8 mouse cellular contexts compared by ENCODE assay signal in the genomic region with DNA sequence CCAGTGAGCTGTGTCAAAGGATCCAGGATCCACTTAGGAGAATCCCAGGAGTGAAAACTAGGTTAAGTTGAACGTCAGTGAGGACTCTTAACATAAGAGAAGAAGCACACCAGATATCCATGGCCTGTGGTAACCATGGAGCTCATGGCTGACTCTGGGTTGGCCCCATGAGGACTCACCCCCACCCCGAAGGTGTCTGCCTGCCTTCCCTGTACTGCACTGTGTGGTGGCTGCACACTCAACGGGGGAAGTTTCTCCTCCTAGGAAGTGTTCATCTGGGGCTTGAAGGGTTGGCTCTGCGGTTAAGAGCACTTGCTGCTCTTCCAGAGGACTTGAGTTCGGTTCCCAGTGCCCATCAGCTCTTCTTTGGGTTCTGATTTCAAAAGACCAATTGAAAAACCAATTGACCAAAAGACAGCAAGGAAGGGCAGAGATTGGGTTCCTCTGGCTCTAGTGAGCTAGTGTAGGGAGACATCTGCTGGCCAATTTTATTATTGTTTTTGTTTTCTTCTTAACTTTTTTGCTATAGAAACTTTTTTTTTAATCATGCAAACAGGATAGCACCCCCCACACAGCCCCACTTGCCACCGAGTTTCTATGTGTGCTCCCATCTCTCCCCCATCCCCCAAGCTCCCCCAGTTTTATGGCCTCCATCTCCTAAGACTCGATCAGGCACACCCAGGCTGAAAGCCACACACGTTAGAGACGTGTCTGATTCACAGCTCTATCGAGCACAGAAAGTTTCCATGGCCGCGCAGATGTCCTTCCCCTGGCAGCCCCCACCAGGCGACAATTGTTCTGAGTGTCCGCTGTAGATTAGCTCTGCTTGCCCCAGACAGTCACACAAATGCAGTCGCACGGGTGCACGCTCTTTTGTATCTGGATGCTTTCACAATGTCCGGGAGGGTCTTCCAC. TPM values are rescaled to one million over a fixed set of nuclear protein-coding genes. Genes with fewer than 3 reads are reported as not detected.
DNase-seq lines count a peak whose midpoint lies in the region; ATAC-seq and TF ChIP-seq lines count a peak whose summit lies in the region.

No protein-coding gene starts in this region.

- no peak overlapping the region for H3K27ac ChIP-seq in layer of hippocampus, adult 2 months
- no peak overlapping the region for H3K27ac ChIP-seq in forebrain, embryonic 16.5 days (ENCODE audit: low read length)
- H3K27ac ChIP-seq in liver, embryonic 11.5 days (ENCODE audit: low read depth, low read length) = no peak overlapping the region
- peak overlapping the region; percentile 23; the same call in 1 of the 2 replicates for H3K27ac ChIP-seq in stomach, embryonic 14.5 days (ENCODE audit: low read length)

- H3K4me1 ChIP-seq in forebrain, embryonic 16.5 days (replicated peaks; ENCODE audit: control insufficient read depth, insufficient read depth, low read length) = no peaks in the 10 kb centered on the region
- no peaks in the 10 kb centered on the region for H3K4me1 ChIP-seq in liver, embryonic 11.5 days (replicated peaks; ENCODE audit: control insufficient read depth, insufficient read depth, low read length)
- peaks cover 4% of the 10 kb centered on the region; the same call in 1 of the 2 replicates for H3K4me1 ChIP-seq in stomach, embryonic 14.5 days (ENCODE audit: control insufficient read depth, insufficient read depth, low read length)

- no peak for DNase-seq in layer of hippocampus, adult 2 months (ENCODE audit: low spot score in 2 of 2)
- no peak for DNase-seq in layer of hippocampus, postnatal 25 days (ENCODE audit: extremely low spot score in 1 of 2, low spot score in 1 of 2)
- DNase-seq in NIH3T3 (ENCODE audit: low read depth) = peak; percentile 83
- no peak for DNase-seq in liver, embryonic 11.5 days (ENCODE audit: low spot score)
- no peak for DNase-seq in adrenal gland, adult 18-20 months (ENCODE audit: low spot score in 2 of 2)
- no peak for DNase-seq in thymus, postnatal 25 days

- H3K36me3 ChIP-seq in forebrain, embryonic 16.5 days (ENCODE audit: control insufficient read depth, insufficient read depth) = no peaks in the 10 kb centered on the region
- no peaks in the 10 kb centered on the region for H3K36me3 ChIP-seq in liver, embryonic 11.5 days (ENCODE audit: control insufficient read depth, insufficient read depth, low read length)
- H3K36me3 ChIP-seq in stomach, embryonic 14.5 days (ENCODE audit: control insufficient read depth, insufficient read depth, low read length) = no peaks in the 10 kb centered on the region

- H3K9me3 ChIP-seq in forebrain, embryonic 16.5 days (ENCODE audit: control insufficient read depth, low read length) = no peaks in the 10 kb centered on the region
- H3K9me3 ChIP-seq in liver, embryonic 11.5 days (ENCODE audit: control insufficient read depth, low read length) = no peaks in the 10 kb centered on the region
- no peaks in the 10 kb centered on the region for H3K9me3 ChIP-seq in stomach, embryonic 14.5 days (ENCODE audit: control insufficient read depth, low read depth, low read length)

- no peak overlapping the region for H3K9ac ChIP-seq in forebrain, embryonic 16.5 days (replicated peaks; ENCODE audit: low read depth, low read length)
- no peak overlapping the region for H3K9ac ChIP-seq in liver, embryonic 11.5 days (ENCODE audit: low read depth, low read length)
- 0 out of 2 replicates have a peak overlapping the region, but pooled peaks have one; percentile 19 for H3K9ac ChIP-seq in stomach, embryonic 14.5 days (replicated peaks; ENCODE audit: low read depth, low read length)

- H3K4me3 ChIP-seq in layer of hippocampus, adult 2 months = no peak overlapping the region
- no peak overlapping the region for H3K4me3 ChIP-seq in forebrain, embryonic 16.5 days (replicated peaks; ENCODE audit: low read length)
- no peak overlapping the region for H3K4me3 ChIP-seq in liver, embryonic 11.5 days (ENCODE audit: low read depth, low read length)
- H3K4me3 ChIP-seq in stomach, embryonic 14.5 days (ENCODE audit: low read depth, low read length) = peak overlapping the region; percentile 14; the same call in 1 of the 2 replicates

- WGBS in forebrain, embryonic 16.5 days = 47% methylated on average over 18 of the region's 18 CpGs
- WGBS in liver, embryonic 11.5 days = 49% methylated on average over 18 of the region's 18 CpGs
- 30% methylated on average over 18 of the region's 18 CpGs for WGBS in stomach, embryonic 14.5 days

- H3K4me2 ChIP-seq in forebrain, embryonic 16.5 days (ENCODE audit: low read length) = no peak overlapping the region
- H3K4me2 ChIP-seq in liver, embryonic 11.5 days = peak overlapping the region; percentile 49
- peak overlapping the region; percentile 57 for H3K4me2 ChIP-seq in stomach, embryonic 14.5 days (replicated peaks; ENCODE audit: low read depth, low read length)

- 0 out of 2 replicates have a peak, but pooled peaks have one; percentile 26 for ATAC-seq in forebrain, embryonic 16.5 days
- no peak for ATAC-seq in liver, embryonic 11.5 days (replicated peaks; ENCODE audit: low FRiP score)
- no peak for ATAC-seq in stomach, embryonic 14.5 days (ENCODE audit: insufficient number of reproducible peaks, insufficient read depth, low FRiP score, low read depth)

- H3K27me3 ChIP-seq in forebrain, embryonic 16.5 days (replicated peaks; ENCODE audit: control insufficient read depth, insufficient read depth, low read length) = no peaks in the 10 kb centered on the region
- H3K27me3 ChIP-seq in liver, embryonic 11.5 days (replicated peaks; ENCODE audit: control insufficient read depth, insufficient read depth, low read length) = no peaks in the 10 kb centered on the region; the same call in 1 of the 2 replicates
- H3K27me3 ChIP-seq in stomach, embryonic 14.5 days (ENCODE audit: control insufficient read depth, insufficient read depth, low read length) = no peaks in the 10 kb centered on the region

- TF ChIP-seq CTCF in layer of hippocampus, adult 2 months (conservative IDR thresholded peaks at IDR 0.05) = peak; percentile 82

RNA-seq across cellular contexts. Expression of a gene that starts 20.1 kb away (rescaled TPM):
- total RNA-seq in layer of hippocampus, adult 2 months (2021) = 1 to 10 TPM; 3.8 to 5.6 TPM
- 1 to 10 TPM; 2.4 to 2.7 TPM for total RNA-seq in layer of hippocampus, postnatal 25 days (2021)
- polyA plus RNA-seq in forebrain, embryonic 16.5 days (2015; fragmentation: Nextera tagmentation; extraction: Ambion mirVana) = 0.65 and 0.91 TPM in 2 replicates
- polyA plus RNA-seq in liver, embryonic 11.5 days (2014; fragmentation: Nextera tagmentation; extraction: Ambion mirVana) = 0.40 and 0.45 TPM in 2 replicates
- 5.2 and 5.6 TPM in 2 replicates for polyA plus RNA-seq in stomach, embryonic 14.5 days (2014; fragmentation: Nextera tagmentation; extraction: Ambion mirVana)
- under 1 TPM; 0.23 to 0.64 TPM for total RNA-seq in adrenal gland, adult 18-20 months (2021)

RNA-seq across cellular contexts. Expression of a gene that starts 35.4 kb away (rescaled TPM):
- not detected for total RNA-seq in layer of hippocampus, adult 2 months (2021)
- not detected for total RNA-seq in layer of hippocampus, postnatal 25 days (2021)
- 0.24 and 0.68 TPM in 2 replicates for polyA plus RNA-seq in forebrain, embryonic 16.5 days (2015; fragmentation: Nextera tagmentation; extraction: Ambion mirVana)
- not detected in 2 replicates for polyA plus RNA-seq in liver, embryonic 11.5 days (2014; fragmentation: Nextera tagmentation; extraction: Ambion mirVana)
- polyA plus RNA-seq in stomach, embryonic 14.5 days (2014; fragmentation: Nextera tagmentation; extraction: Ambion mirVana) = 0.15 TPM in 1 of 2 replicates, not detected in the other
- total RNA-seq in adrenal gland, adult 18-20 months (2021) = not detected
